In genomic region chr19:42008586-42008985, GRCm38 (mm10) we compare ENCODE assay signal across 1 mouse cellular context.
TF ChIP-seq lines count a peak whose summit lies in the region.

No protein-coding gene starts in this region.

TF ChIP-seq in ES-E14, 5 proteins besides CTCF, POLR2A, EP300 and RAD21:
- TF ChIP-seq MAFK (IDR thresholded peaks at IDR 0.05; ENCODE audit: insufficient read depth, low read depth, low read length) = no peak
- TF ChIP-seq ZNF384 (IDR thresholded peaks at IDR 0.05; ENCODE audit: low read depth, low read length) = no peak
- no peak for TF ChIP-seq CHD2 (IDR thresholded peaks at IDR 0.05; ENCODE audit: low read depth, low read length)
- no peak for TF ChIP-seq HCFC1 (IDR thresholded peaks at IDR 0.05; ENCODE audit: borderline replicate concordance, insufficient read depth, low read length)
- no peak for TF ChIP-seq ZC3H11A (IDR thresholded peaks at IDR 0.05; ENCODE audit: borderline replicate concordance, low read depth, low read length)
